Mouse (Mus musculus): ENCODE measurements around the gene Poc1a. TPM values are rescaled to one million over a fixed set of nuclear protein-coding genes. Genes with fewer than 3 reads are reported as not detected.

The Poc1a gene
- polyA plus RNA-seq, 1 experiment from 2014 or later, result 23.1 TPM

GRCm38 (mm10) chr9:106242813-106243488, 37.9 kb upstream of the Poc1a start:
- Histone ChIP-seq H3K4me2 (peak overlapping the region; percentile 19; the same call in 1 of the 2 replicates), H3K27ac (replicated peaks) (peak overlapping the region; percentile 63), H3K9ac (no peak overlapping the region), H3K27me3 (no peaks in the 10 kb centered on the region), H3K9me3 (replicated peaks) (no peaks in the 10 kb centered on the region), H3K4me3 (replicated peaks) (no peak overlapping the region), H3K36me3 (replicated peaks) (peaks cover 40% of the 10 kb centered on the region), H3K4me1 (replicated peaks) (peaks cover 21% of the 10 kb centered on the region)
- ATAC-seq (ENCODE audit: insufficient read depth), result no peak
- 45% methylated on average over 19 of the region's 19 CpGs for WGBS (ENCODE audit: insufficient replicate concordance)

GRCm38 (mm10) chr9:106249550-106249949, 31.3 kb upstream of the Poc1a start:
- Histone ChIP-seq H3K27me3 (no peaks in the 10 kb centered on the region), H3K36me3 (replicated peaks) (peaks cover 5% of the 10 kb centered on the region; the same call in 1 of the 2 replicates), H3K4me1 (replicated peaks) (peaks cover 30% of the 10 kb centered on the region), H3K4me3 (replicated peaks) (no peak overlapping the region), H3K9ac (no peak overlapping the region), H3K4me2 (no peak overlapping the region), H3K27ac (replicated peaks) (no peak overlapping the region), H3K9me3 (replicated peaks) (no peaks in the 10 kb centered on the region)
- ATAC-seq (ENCODE audit: insufficient read depth), result no peak
- 61% methylated on average over 11 of the region's 11 CpGs for WGBS (ENCODE audit: insufficient replicate concordance)

GRCm38 (mm10) chr9:106250245-106250644, 30.6 kb upstream of the Poc1a start:
- Histone ChIP-seq H3K27me3 (no peaks in the 10 kb centered on the region), H3K36me3 (replicated peaks) (peaks cover 2% of the 10 kb centered on the region; the same call in 1 of the 2 replicates), H3K4me3 (replicated peaks) (no peak overlapping the region), H3K4me1 (replicated peaks) (peaks cover 30% of the 10 kb centered on the region), H3K27ac (replicated peaks) (no peak overlapping the region), H3K9me3 (replicated peaks) (no peaks in the 10 kb centered on the region), H3K9ac (no peak overlapping the region), H3K4me2 (no peak overlapping the region)
- ATAC-seq (ENCODE audit: insufficient read depth), result no peak
- 52% methylated on average over 4 of the region's 4 CpGs for WGBS (ENCODE audit: insufficient replicate concordance)

GRCm38 (mm10) chr9:106251066-106251465, 29.8 kb upstream of the Poc1a start:
- no peaks in the 10 kb centered on the region for H3K9me3 ChIP-seq (replicated peaks)
- no peaks in the 10 kb centered on the region for H3K36me3 ChIP-seq (replicated peaks)
- WGBS (ENCODE audit: insufficient replicate concordance), result 61% methylated on average over 8 of the region's 8 CpGs
- no peak overlapping the region for H3K27ac ChIP-seq (replicated peaks)
- peaks cover 28% of the 10 kb centered on the region for H3K4me1 ChIP-seq (replicated peaks)
- ATAC-seq (ENCODE audit: insufficient read depth), result no peak
- H3K9ac ChIP-seq, result no peak overlapping the region
- no peak overlapping the region for H3K4me2 ChIP-seq
- no peak overlapping the region for H3K4me3 ChIP-seq (replicated peaks)
- H3K27me3 ChIP-seq, result no peaks in the 10 kb centered on the region

GRCm38 (mm10) chr9:106254001-106254400, 26.9 kb upstream of the Poc1a start:
- Histone ChIP-seq H3K27ac (replicated peaks) (no peak overlapping the region), H3K4me1 (replicated peaks) (peaks cover 6% of the 10 kb centered on the region), H3K4me3 (replicated peaks) (no peak overlapping the region), H3K9me3 (replicated peaks) (no peaks in the 10 kb centered on the region), H3K9ac (no peak overlapping the region), H3K36me3 (replicated peaks) (no peaks in the 10 kb centered on the region), H3K27me3 (no peaks in the 10 kb centered on the region), H3K4me2 (no peak overlapping the region)
- ATAC-seq (ENCODE audit: insufficient read depth), result no peak
- WGBS (ENCODE audit: insufficient replicate concordance), result 58% methylated on average over 2 of the region's 2 CpGs

- WGBS (ENCODE audit: insufficient replicate concordance), result 14% methylated on average over 4 of the region's 4 CpGs
- H3K27me3 ChIP-seq, result no peaks in the 10 kb centered on the region
Measured at GRCm38 (mm10) chr9:106258412-106258811, 22.4 kb upstream of the Poc1a start.

GRCm38 (mm10) chr9:106258990-106259389, 21.9 kb upstream of the Poc1a start:
- 16% methylated on average over 5 of the region's 5 CpGs for WGBS (ENCODE audit: insufficient replicate concordance)
- H3K4me1 ChIP-seq (replicated peaks), result 0 out of 2 replicates have a peak, but pooled peaks cover 9% of the 10 kb centered on the region
- no peak for ATAC-seq (ENCODE audit: insufficient read depth)
- H3K9ac ChIP-seq, result no peak overlapping the region
- no peak overlapping the region for H3K4me3 ChIP-seq (replicated peaks)
- H3K4me2 ChIP-seq, result no peak overlapping the region
- H3K27me3 ChIP-seq, result no peaks in the 10 kb centered on the region
- no peaks in the 10 kb centered on the region for H3K9me3 ChIP-seq (replicated peaks)
- H3K27ac ChIP-seq (replicated peaks), result no peak overlapping the region
- no peaks in the 10 kb centered on the region for H3K36me3 ChIP-seq (replicated peaks)

More at GRCm38 (mm10) chr9:106258412-106258811, 22.4 kb upstream of the Poc1a start:
- Histone ChIP-seq H3K4me2 (no peak overlapping the region), H3K4me3 (replicated peaks) (no peak overlapping the region), H3K27ac (replicated peaks) (no peak overlapping the region), H3K4me1 (replicated peaks) (0 out of 2 replicates have a peak, but pooled peaks cover 9% of the 10 kb centered on the region), H3K36me3 (replicated peaks) (no peaks in the 10 kb centered on the region), H3K9ac (no peak overlapping the region), H3K9me3 (replicated peaks) (no peaks in the 10 kb centered on the region)
- ATAC-seq (ENCODE audit: insufficient read depth), result no peak

- Histone ChIP-seq H3K9me3 (replicated peaks) (no peaks in the 10 kb centered on the region), H3K4me2 (no peak overlapping the region), H3K27me3 (no peaks in the 10 kb centered on the region), H3K4me3 (replicated peaks) (no peak overlapping the region), H3K9ac (no peak overlapping the region), H3K27ac (replicated peaks) (0 out of 2 replicates have a peak overlapping the region, but pooled peaks have one; percentile 16), H3K4me1 (replicated peaks) (0 out of 2 replicates have a peak, but pooled peaks cover 9% of the 10 kb centered on the region), H3K36me3 (replicated peaks) (no peaks in the 10 kb centered on the region)
- ATAC-seq (ENCODE audit: insufficient read depth), result no peak
- WGBS (ENCODE audit: insufficient replicate concordance), result 13% methylated on average over 6 of the region's 6 CpGs
Measured at GRCm38 (mm10) chr9:106261058-106261457, 19.8 kb upstream of the Poc1a start.

- H3K27ac ChIP-seq (replicated peaks), result no peak overlapping the region
- no peaks in the 10 kb centered on the region for H3K36me3 ChIP-seq (replicated peaks)
- H3K9ac ChIP-seq, result no peak overlapping the region
- no peaks in the 10 kb centered on the region for H3K9me3 ChIP-seq (replicated peaks)
- H3K27me3 ChIP-seq, result no peaks in the 10 kb centered on the region
- no peak overlapping the region for H3K4me3 ChIP-seq (replicated peaks)
- 0 out of 2 replicates have a peak, but pooled peaks cover 9% of the 10 kb centered on the region for H3K4me1 ChIP-seq (replicated peaks)
- ATAC-seq (ENCODE audit: insufficient read depth), result no peak
- H3K4me2 ChIP-seq, result no peak overlapping the region
- 56% methylated on average over 3 of the region's 3 CpGs for WGBS (ENCODE audit: insufficient replicate concordance)
Measured at GRCm38 (mm10) chr9:106261491-106261890, 19.4 kb upstream of the Poc1a start.

GRCm38 (mm10) chr9:106262075-106262474, 18.8 kb upstream of the Poc1a start:
- WGBS (ENCODE audit: insufficient replicate concordance), result 56% methylated on average over 3 of the region's 3 CpGs
- Histone ChIP-seq H3K4me3 (replicated peaks) (no peak overlapping the region), H3K27me3 (no peaks in the 10 kb centered on the region), H3K27ac (replicated peaks) (no peak overlapping the region), H3K4me2 (no peak overlapping the region), H3K4me1 (replicated peaks) (0 out of 2 replicates have a peak, but pooled peaks cover 9% of the 10 kb centered on the region), H3K9ac (no peak overlapping the region), H3K36me3 (replicated peaks) (no peaks in the 10 kb centered on the region), H3K9me3 (replicated peaks) (no peaks in the 10 kb centered on the region)
- ATAC-seq (ENCODE audit: insufficient read depth), result no peak

- WGBS (ENCODE audit: insufficient replicate concordance), result 53% methylated on average over 9 of the region's 9 CpGs
- H3K9ac ChIP-seq, result no peak overlapping the region
- no peak for ATAC-seq (ENCODE audit: insufficient read depth)
Measured at GRCm38 (mm10) chr9:106263381-106263924, 17.4 kb upstream of the Poc1a start.

More at GRCm38 (mm10) chr9:106263381-106263924, 17.4 kb upstream of the Poc1a start:
- H3K36me3 ChIP-seq (replicated peaks), result no peaks in the 10 kb centered on the region
- no peak overlapping the region for H3K4me3 ChIP-seq (replicated peaks)
- no peaks in the 10 kb centered on the region for H3K27me3 ChIP-seq
- no peak overlapping the region for H3K27ac ChIP-seq (replicated peaks)
- H3K9me3 ChIP-seq (replicated peaks), result no peaks in the 10 kb centered on the region
- no peak overlapping the region for H3K4me2 ChIP-seq
- peaks cover 9% of the 10 kb centered on the region; the same call in 1 of the 2 replicates for H3K4me1 ChIP-seq (replicated peaks)

All from liver, embryonic 15.5 days (tissue).